Mouse (Mus musculus): ENCODE results near the gene Tmem145. TPM values are rescaled to one million over a fixed set of nuclear protein-coding genes. Genes with fewer than 3 reads are reported as not detected.
"Not testable (repeated sequence)": the region's sequence is repeated elsewhere in the genome, so short reads cannot be mapped to it uniquely, and the experiment has no call there.

Tmem145 gene
- polyA plus RNA-seq, 1 experiment = 167 TPM

- TF ChIP-seq CTCF (IDR thresholded peaks at IDR 0.05; ENCODE audit: borderline replicate concordance, extremely low read depth, insufficient read depth, insufficient read length) = no peak
- TF ChIP-seq POLR2A (IDR thresholded peaks at IDR 0.05; ENCODE audit: borderline replicate concordance, extremely low read depth, insufficient read depth, insufficient read length, poor library complexity, severe bottlenecking) = no peak
- DNase-seq (ENCODE audit: low read depth) = no peak
Observed at GRCm38 (mm10) chr7:25314606-25315305, 8.8 kb downstream of the Tmem145 start.

GRCm38 (mm10) chr7:25315306-25316041 is 9.6 kb downstream of the Tmem145 start:
- TF ChIP-seq CTCF (IDR thresholded peaks at IDR 0.05; ENCODE audit: borderline replicate concordance, extremely low read depth, insufficient read depth, insufficient read length) (no peak), POLR2A (IDR thresholded peaks at IDR 0.05; ENCODE audit: borderline replicate concordance, extremely low read depth, insufficient read depth, insufficient read length, poor library complexity, severe bottlenecking) (no peak)
- DNase-seq (ENCODE audit: low read depth) = no peak

- TF ChIP-seq CTCF (IDR thresholded peaks at IDR 0.05; ENCODE audit: borderline replicate concordance, extremely low read depth, insufficient read depth, insufficient read length) = peak; percentile 86
- TF ChIP-seq POLR2A (IDR thresholded peaks at IDR 0.05; ENCODE audit: borderline replicate concordance, extremely low read depth, insufficient read depth, insufficient read length, poor library complexity, severe bottlenecking) = no peak
Observed at GRCm38 (mm10) chr7:25316532-25317445, 10.9 kb downstream of the Tmem145 start, which contains the start of gene Megf8. TSS of gene Megf8 (plus strand) at chr7:25317164.

GRCm38 (mm10) chr7:25317446-25317999 is 11.6 kb downstream of the Tmem145 start:
- no peak for DNase-seq (ENCODE audit: low read depth)
- TF ChIP-seq POLR2A (IDR thresholded peaks at IDR 0.05; ENCODE audit: borderline replicate concordance, extremely low read depth, insufficient read depth, insufficient read length, poor library complexity, severe bottlenecking) (no peak), CTCF (IDR thresholded peaks at IDR 0.05; ENCODE audit: borderline replicate concordance, extremely low read depth, insufficient read depth, insufficient read length) (no peak)

More at GRCm38 (mm10) chr7:25316532-25317445, 10.9 kb downstream of the Tmem145 start, which contains the start of gene Megf8:
- peak; percentile 100 for DNase-seq (ENCODE audit: low read depth)

- peak; percentile 63 for DNase-seq (ENCODE audit: low read depth)
Observed at GRCm38 (mm10) chr7:25322058-25322484, 16.2 kb downstream of the Tmem145 start.

GRCm38 (mm10) chr7:25323219-25323618 is 17.3 kb downstream of the Tmem145 start:
- no peak for DNase-seq (ENCODE audit: low read depth)
- no peak for TF ChIP-seq POLR2A (IDR thresholded peaks at IDR 0.05; ENCODE audit: borderline replicate concordance, extremely low read depth, insufficient read depth, insufficient read length, poor library complexity, severe bottlenecking)
- no peak for TF ChIP-seq CTCF (IDR thresholded peaks at IDR 0.05; ENCODE audit: borderline replicate concordance, extremely low read depth, insufficient read depth, insufficient read length)

More at GRCm38 (mm10) chr7:25322058-25322484, 16.2 kb downstream of the Tmem145 start:
- no peak for TF ChIP-seq CTCF (IDR thresholded peaks at IDR 0.05; ENCODE audit: borderline replicate concordance, extremely low read depth, insufficient read depth, insufficient read length)
- TF ChIP-seq POLR2A (IDR thresholded peaks at IDR 0.05; ENCODE audit: borderline replicate concordance, extremely low read depth, insufficient read depth, insufficient read length, poor library complexity, severe bottlenecking) = no peak

- not testable (repeated sequence) for DNase-seq (ENCODE audit: low read depth)
Observed at GRCm38 (mm10) chr7:25325431-25325830, 19.5 kb downstream of the Tmem145 start.

- DNase-seq (ENCODE audit: low read depth) = no peak
- TF ChIP-seq POLR2A (IDR thresholded peaks at IDR 0.05; ENCODE audit: borderline replicate concordance, extremely low read depth, insufficient read depth, insufficient read length, poor library complexity, severe bottlenecking) (no peak), CTCF (IDR thresholded peaks at IDR 0.05; ENCODE audit: borderline replicate concordance, extremely low read depth, insufficient read depth, insufficient read length) (no peak)
Observed at GRCm38 (mm10) chr7:25326233-25326632, 20.3 kb downstream of the Tmem145 start.

- peak; percentile 82 for DNase-seq (ENCODE audit: low read depth)
- TF ChIP-seq CTCF (IDR thresholded peaks at IDR 0.05; ENCODE audit: borderline replicate concordance, extremely low read depth, insufficient read depth, insufficient read length) (peak; percentile 83), POLR2A (IDR thresholded peaks at IDR 0.05; ENCODE audit: borderline replicate concordance, extremely low read depth, insufficient read depth, insufficient read length, poor library complexity, severe bottlenecking) (no peak)
Observed at GRCm38 (mm10) chr7:25333596-25334307, 27.8 kb downstream of the Tmem145 start.

GRCm38 (mm10) chr7:25334472-25334871 is 28.6 kb downstream of the Tmem145 start:
- TF ChIP-seq POLR2A (IDR thresholded peaks at IDR 0.05; ENCODE audit: borderline replicate concordance, extremely low read depth, insufficient read depth, insufficient read length, poor library complexity, severe bottlenecking) = no peak
- TF ChIP-seq CTCF (IDR thresholded peaks at IDR 0.05; ENCODE audit: borderline replicate concordance, extremely low read depth, insufficient read depth, insufficient read length) = no peak
- no peak for DNase-seq (ENCODE audit: low read depth)

All from brain, embryonic 14.5 days (tissue).